Mouse (Mus musculus) forebrain, embryonic 14.5 days (tissue): ENCODE data around the gene Tnni3k. TPM values are rescaled to one million over a fixed set of nuclear protein-coding genes. Genes with fewer than 3 reads are reported as not detected.

Experiments used
- ATAC-seq: fragments of 200-750 bp; cut with Nextera tagmentation; 2 replicates; pipeline ENCODE4 v1.8.0; 2017; ENCODE audit warnings: mild to moderate bottlenecking, moderate library complexity
- DNase-seq: peaks from one replicate; pipeline ENCODE4 v3.0.0-alpha.2; 2015; ENCODE audit warnings: low spot score
- H3K27ac ChIP-seq: fragments of 300-500 bp; sonication (generic); 2 replicates; pipeline ENCODE4 v1.5.1; 2014; ENCODE audit warnings: low read depth, mild to moderate bottlenecking, control low read depth, low read length, moderate library complexity
- H3K27me3 ChIP-seq: fragments of 300-500 bp; sonication (generic); replicated peaks from 2 replicates; pipeline ENCODE4 v1.6.1; 2014; ENCODE audit warnings: low read length, control low read depth, mixed read lengths; ENCODE audit not compliant: control insufficient read depth, insufficient read depth
- H3K36me3 ChIP-seq: fragments of 300-500 bp; sonication (generic); 2 replicates; pipeline ENCODE4 v1.6.1; 2014; ENCODE audit warnings: low read length, control low read depth; ENCODE audit not compliant: control insufficient read depth, insufficient read depth
- H3K4me1 ChIP-seq: fragments of 300-500 bp; sonication (generic); 2 replicates; pipeline ENCODE4 v1.6.1; 2014; ENCODE audit warnings: antibody characterized with exemption, low read length, control low read depth; ENCODE audit not compliant: control insufficient read depth, insufficient read depth
- H3K4me2 ChIP-seq: fragments of 300-500 bp; sonication (generic); 2 replicates; pipeline ENCODE4 v1.6.1; 2014; ENCODE audit warnings: mild to moderate bottlenecking, control low read depth, low read length
- H3K4me3 ChIP-seq: fragments of 300-500 bp; sonication (generic); 2 replicates; pipeline ENCODE4 v1.5.1; 2014; ENCODE audit warnings: low read depth, low read length, control low read depth
- H3K9ac ChIP-seq: fragments of 300-500 bp; sonication (generic); 2 replicates; pipeline ENCODE4 v1.6.1; 2014; ENCODE audit warnings: mild to moderate bottlenecking, low read length, control low read depth, moderate library complexity
- H3K9me3 ChIP-seq: fragments of 300-500 bp; sonication (generic); replicated peaks from 2 replicates; pipeline ENCODE4 v1.6.1; 2016; ENCODE audit warnings: low read length, control low read depth, mixed read lengths; ENCODE audit not compliant: control insufficient read depth
- WGBS: fragments of 180-500 bp; shearing (Covaris S2); extraction: QIAGEN DNeasy Blood & Tissue Kit; methylation state at CpG from one replicate; pipeline ENCODE4 v1.1.7; 2014; 5-methylcytosine and 5-hydroxymethylcytosine counted together
- polyA plus RNA-seq: library from polyadenylated mRNA; unstranded; fragments of >200 nt; fragmentation: Nextera tagmentation; extraction: Ambion mirVana; gene quantifications from 2 replicates; pipeline ENCODE4 v1.2.1, GENCODE M21; 2014

Gene Tnni3k
- polyA plus RNA-seq, 1 experiment from 2014 or later: 0.10 TPM

DNA sequence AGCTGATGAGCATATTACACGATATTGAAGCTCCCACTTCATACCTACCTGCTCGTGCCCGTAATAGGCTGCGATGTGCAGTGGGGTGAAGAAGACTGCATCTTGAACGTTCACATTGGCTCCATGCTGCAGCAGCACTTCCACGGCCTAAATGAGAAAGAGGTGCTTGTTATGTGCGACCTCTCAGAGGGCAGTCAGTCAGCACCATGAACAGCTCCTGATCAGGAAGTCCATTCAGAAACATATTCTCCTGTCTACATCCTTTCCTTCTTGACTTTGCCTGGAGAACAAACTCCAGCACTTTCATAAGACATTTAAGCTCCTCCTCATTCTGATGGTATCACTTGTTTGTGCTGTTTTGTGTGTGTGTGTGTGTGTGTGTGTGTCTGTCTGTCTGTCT is 76.1 kb downstream of the Tnni3k start:
- Histone ChIP-seq H3K4me2 (no peak overlapping the region), H3K9me3 (no peaks in the 10 kb centered on the region), H3K4me3 (no peak overlapping the region), H3K27me3 (no peaks in the 10 kb centered on the region), H3K27ac (no peak overlapping the region), H3K4me1 (no peaks in the 10 kb centered on the region), H3K9ac (no peak overlapping the region), H3K36me3 (no peaks in the 10 kb centered on the region)
- 90% methylated on average over 7 of the region's 7 CpGs for WGBS
- ATAC-seq: no peak
- DNase-seq: no peak

DNA sequence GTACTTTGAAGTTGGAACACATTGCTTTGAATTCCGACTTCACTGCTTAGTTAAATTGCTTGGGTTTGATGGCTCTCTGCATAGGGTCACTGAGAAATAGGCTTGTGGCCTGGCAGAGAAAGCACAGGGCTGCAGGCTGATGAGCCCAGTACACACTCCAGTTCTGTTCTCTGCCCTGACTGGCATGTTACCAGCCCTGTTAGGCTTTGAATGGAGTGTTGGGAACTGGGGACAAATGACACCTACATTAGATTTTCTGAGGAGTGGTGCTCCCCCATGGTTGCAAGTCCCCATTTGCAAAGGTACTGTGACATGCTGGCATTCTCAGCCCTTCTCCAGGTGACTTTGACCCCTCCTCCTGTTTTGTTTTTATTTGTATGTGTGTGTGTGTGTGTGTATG is 83.6 kb downstream of the Tnni3k start:
- no peaks in the 10 kb centered on the region for H3K4me1 ChIP-seq
- no peak overlapping the region for H3K4me2 ChIP-seq
- no peak overlapping the region for H3K4me3 ChIP-seq
- H3K36me3 ChIP-seq: no peaks in the 10 kb centered on the region
- H3K9ac ChIP-seq: no peak overlapping the region
- ATAC-seq (no peak), DNase-seq (no peak)
- H3K27ac ChIP-seq: no peak overlapping the region
- H3K27me3 ChIP-seq: no peaks in the 10 kb centered on the region
- WGBS: 70% methylated on average over 1 of the region's 1 CpGs
- H3K9me3 ChIP-seq: no peaks in the 10 kb centered on the region

DNA sequence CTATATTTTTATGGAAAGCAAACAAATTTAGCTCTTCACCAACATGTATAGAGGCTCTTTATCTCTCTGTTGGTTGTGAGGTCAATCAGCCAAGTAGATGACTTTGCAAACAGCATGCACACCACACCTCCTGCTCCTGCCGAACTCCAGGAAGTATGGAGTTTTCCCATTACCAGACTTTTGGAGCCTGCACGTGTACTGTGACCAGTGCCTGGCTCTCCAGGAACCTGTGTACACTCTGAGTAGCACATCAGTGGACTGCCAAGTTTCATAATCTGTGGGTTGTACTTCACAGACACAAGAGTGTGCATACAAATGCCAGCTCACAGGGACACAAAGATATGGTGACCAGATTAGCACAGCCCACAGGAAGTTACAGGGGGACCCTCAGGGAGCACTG is 84.2 kb downstream of the Tnni3k start:
- no peak overlapping the region for H3K4me3 ChIP-seq
- DNase-seq (no peak), ATAC-seq (no peak)
- no peaks in the 10 kb centered on the region for H3K27me3 ChIP-seq
- no peaks in the 10 kb centered on the region for H3K4me1 ChIP-seq
- H3K9ac ChIP-seq: no peak overlapping the region
- WGBS: 86% methylated on average over 2 of the region's 2 CpGs
- no peak overlapping the region for H3K27ac ChIP-seq
- H3K36me3 ChIP-seq: no peaks in the 10 kb centered on the region
- H3K9me3 ChIP-seq: no peaks in the 10 kb centered on the region
- no peak overlapping the region for H3K4me2 ChIP-seq

DNA sequence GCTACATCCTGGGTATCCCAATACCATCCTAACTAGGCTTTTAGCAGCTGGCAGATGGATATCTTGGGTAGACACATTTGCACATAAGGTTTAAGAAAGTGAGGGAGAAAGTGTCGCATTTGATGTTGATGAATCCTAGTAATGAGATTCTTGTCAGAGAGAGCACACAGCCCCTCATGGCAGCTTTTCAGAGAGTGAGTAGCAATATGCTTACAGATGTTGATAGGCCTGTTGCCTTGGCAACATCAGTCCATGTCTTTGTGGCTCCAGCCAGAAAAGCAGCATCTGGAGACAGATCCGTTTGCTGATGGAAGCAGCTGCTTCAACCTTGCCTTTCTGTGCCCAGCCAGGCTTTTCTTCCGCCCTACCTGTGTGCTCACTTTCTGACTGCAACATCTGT is 93.9 kb downstream of the Tnni3k start:
- no peak overlapping the region for H3K4me2 ChIP-seq
- H3K9ac ChIP-seq: no peak overlapping the region
- WGBS: 57% methylated on average over 3 of the region's 3 CpGs
- H3K27ac ChIP-seq: peak overlapping the region; percentile 22; the same call in 1 of the 2 replicates
- no peaks in the 10 kb centered on the region for H3K27me3 ChIP-seq
- ATAC-seq: peak; percentile 71
- H3K9me3 ChIP-seq: no peaks in the 10 kb centered on the region
- H3K4me3 ChIP-seq: no peak overlapping the region
- no peaks in the 10 kb centered on the region for H3K4me1 ChIP-seq
- H3K36me3 ChIP-seq: no peaks in the 10 kb centered on the region
- peak; percentile 76 for DNase-seq

DNA sequence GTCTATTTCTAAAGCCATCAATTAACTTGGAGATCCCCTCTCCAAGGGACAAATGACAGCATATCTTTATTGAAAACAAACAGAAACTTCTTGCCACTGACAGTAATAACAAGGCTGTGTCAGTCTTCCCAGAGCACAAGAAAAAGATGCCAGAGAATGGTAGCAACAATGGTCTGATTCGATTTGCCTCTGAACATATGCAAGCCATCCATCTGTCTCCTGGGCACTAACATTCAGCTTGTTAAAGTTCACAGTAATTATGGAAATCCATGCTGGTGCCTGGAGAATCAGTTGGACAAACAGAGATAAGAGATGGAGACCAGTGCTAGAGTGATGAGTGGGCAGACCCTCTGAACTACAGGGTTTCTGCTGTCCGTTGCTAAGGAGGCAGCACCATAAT is 102.1 kb downstream of the Tnni3k start:
- Histone ChIP-seq H3K4me3 (no peak overlapping the region), H3K4me2 (no peak overlapping the region), H3K9me3 (no peaks in the 10 kb centered on the region), H3K9ac (no peak overlapping the region), H3K27me3 (no peaks in the 10 kb centered on the region), H3K4me1 (no peaks in the 10 kb centered on the region), H3K27ac (no peak overlapping the region), H3K36me3 (no peaks in the 10 kb centered on the region)
- no peak for DNase-seq
- no peak for ATAC-seq
- 79% methylated on average over 2 of the region's 2 CpGs for WGBS

DNA sequence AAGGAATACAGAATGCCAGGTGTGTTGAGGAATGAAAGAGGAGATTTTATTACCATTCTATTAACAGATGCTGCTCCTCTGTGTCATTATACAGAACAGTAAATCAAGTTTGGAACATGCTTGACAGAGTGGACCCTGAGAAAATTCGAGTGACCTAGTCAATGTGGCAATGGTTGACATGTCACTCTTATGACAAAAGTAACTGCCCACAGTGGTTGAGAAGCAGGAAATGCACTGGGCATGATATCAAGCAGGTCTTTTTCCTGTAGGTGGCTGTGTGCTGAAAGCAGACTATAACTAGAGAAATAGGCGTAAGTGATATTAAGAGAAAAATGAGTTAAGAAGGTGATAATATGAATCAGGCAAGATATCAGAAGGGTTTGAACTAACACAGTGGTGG is 105.7 kb downstream of the Tnni3k start:
- Histone ChIP-seq H3K4me3 (no peak overlapping the region), H3K36me3 (no peaks in the 10 kb centered on the region), H3K9me3 (no peaks in the 10 kb centered on the region), H3K27me3 (no peaks in the 10 kb centered on the region), H3K4me2 (no peak overlapping the region), H3K9ac (no peak overlapping the region), H3K27ac (no peak overlapping the region), H3K4me1 (no peaks in the 10 kb centered on the region)
- ATAC-seq: no peak
- 74% methylated on average over 2 of the region's 2 CpGs for WGBS
- DNase-seq: no peak

DNA sequence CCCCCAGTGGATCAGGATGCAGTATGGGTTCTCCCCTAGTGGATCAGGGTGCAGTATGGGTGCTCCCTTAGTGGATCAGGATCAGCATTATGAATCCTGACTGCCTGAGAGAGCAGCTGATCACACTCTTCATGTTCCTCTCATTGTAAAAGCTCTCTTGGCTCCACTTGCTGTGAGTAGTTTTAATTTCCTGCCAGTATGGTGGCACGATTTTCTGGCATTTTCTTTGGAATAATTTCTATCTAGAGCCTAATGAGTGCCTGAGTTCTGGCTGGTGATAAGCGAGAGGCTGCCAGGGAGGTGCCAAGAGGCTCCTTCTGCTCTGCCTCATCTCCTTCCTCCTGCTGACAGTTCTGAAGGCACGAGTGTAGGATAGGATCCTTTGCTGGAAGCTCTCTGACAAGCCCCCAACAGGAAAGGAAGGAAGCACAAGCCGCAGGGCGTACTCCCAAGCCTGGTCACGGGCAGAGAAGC is 109.5 kb downstream of the Tnni3k start:
- H3K36me3 ChIP-seq: no peaks in the 10 kb centered on the region
- no peaks in the 10 kb centered on the region for H3K27me3 ChIP-seq
- DNase-seq (peak; percentile 76), ATAC-seq (peak; percentile 83; the same call in 1 of the 2 replicates)
- no peak overlapping the region for H3K9ac ChIP-seq
- H3K9me3 ChIP-seq: no peaks in the 10 kb centered on the region
- H3K4me1 ChIP-seq: no peaks in the 10 kb centered on the region
- 71% methylated on average over 6 of the region's 6 CpGs for WGBS
- H3K4me2 ChIP-seq: no peak overlapping the region
- H3K27ac ChIP-seq: no peak overlapping the region
- H3K4me3 ChIP-seq: no peak overlapping the region

DNA sequence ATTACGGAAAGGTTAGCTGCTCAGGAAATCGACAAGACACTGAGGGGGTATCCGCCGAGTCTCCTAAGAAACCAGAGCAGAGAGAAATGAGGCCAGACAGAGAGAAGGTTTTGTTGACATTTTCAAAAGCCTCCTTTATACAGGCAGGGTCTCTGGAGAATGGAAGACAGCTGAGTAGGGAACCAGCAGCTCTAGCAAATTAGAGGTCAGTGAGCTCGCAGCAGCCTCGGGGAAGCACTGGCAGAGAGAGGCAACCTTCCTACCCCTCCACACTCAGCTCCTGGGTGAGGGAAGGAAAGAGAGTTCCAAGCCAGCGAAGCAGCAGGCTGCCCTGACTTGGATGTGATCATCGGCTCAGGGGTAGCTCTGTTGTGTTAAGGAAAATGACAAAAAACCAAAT is 127.5 kb downstream of the Tnni3k start:
- no peak overlapping the region for H3K4me3 ChIP-seq
- H3K27ac ChIP-seq: no peak overlapping the region
- H3K9ac ChIP-seq: no peak overlapping the region
- ATAC-seq (peak; percentile 55; the same call in 1 of the 2 replicates), DNase-seq (peak; percentile 10)
- H3K4me1 ChIP-seq: no peaks in the 10 kb centered on the region; the same call in 1 of the 2 replicates
- H3K27me3 ChIP-seq: no peaks in the 10 kb centered on the region
- H3K4me2 ChIP-seq: no peak overlapping the region
- no peaks in the 10 kb centered on the region for H3K9me3 ChIP-seq
- WGBS: 52% methylated on average over 8 of the region's 8 CpGs
- H3K36me3 ChIP-seq: no peaks in the 10 kb centered on the region

DNA sequence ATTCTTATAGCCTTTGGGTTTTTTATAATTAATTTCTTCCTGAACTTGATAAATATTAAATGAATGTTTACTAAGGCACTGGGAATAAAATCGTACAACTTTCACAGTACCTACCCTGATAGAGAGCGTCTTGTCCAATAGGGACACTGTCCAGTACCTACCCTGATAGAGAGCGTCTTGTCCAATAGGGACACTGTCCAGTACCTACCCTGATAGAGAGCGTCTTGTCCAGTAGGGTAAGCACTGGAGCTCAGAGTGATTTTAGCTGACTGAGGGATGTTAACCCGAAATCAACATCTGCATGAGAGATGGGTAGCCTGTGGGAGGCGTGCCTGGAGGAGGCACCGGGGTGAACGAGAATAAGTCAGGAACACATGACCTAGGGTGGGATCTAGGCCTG is 130.3 kb downstream of the Tnni3k start:
- Histone ChIP-seq H3K27ac (no peak overlapping the region), H3K9ac (no peak overlapping the region), H3K4me3 (no peak overlapping the region), H3K4me1 (no peaks in the 10 kb centered on the region; the same call in 1 of the 2 replicates), H3K27me3 (no peaks in the 10 kb centered on the region), H3K9me3 (no peaks in the 10 kb centered on the region), H3K4me2 (no peak overlapping the region), H3K36me3 (no peaks in the 10 kb centered on the region)
- 93% methylated on average over 8 of the region's 8 CpGs for WGBS
- DNase-seq (no peak), ATAC-seq (no peak)
